Mouse (Mus musculus): ENCODE data around the gene Iqsec1. TPM values are rescaled to one million over a fixed set of nuclear protein-coding genes. Genes with fewer than 3 reads are reported as not detected.

Iqsec1 gene
- polyA plus RNA-seq, 1 experiment = 41.7 TPM

- TF ChIP-seq POLR2A (IDR thresholded peaks at IDR 0.05; ENCODE audit: insufficient read depth, low read length) = no peak
- no peak for TF ChIP-seq EP300 (IDR thresholded peaks at IDR 0.05; ENCODE audit: insufficient read depth, low read depth, low read length)
- TF ChIP-seq CTCF (IDR thresholded peaks at IDR 0.05; ENCODE audit: low read depth, low read length) = no peak
- H3K4me3 ChIP-seq (ENCODE audit: low read depth, low read length) = no peak overlapping the region
- H3K27ac ChIP-seq (ENCODE audit: insufficient read depth, low read length) = no peak overlapping the region
- H3K27me3 ChIP-seq (ENCODE audit: control insufficient read depth, insufficient read depth, low read length, poor library complexity, severe bottlenecking) = no peaks in the 10 kb centered on the region
- H3K9me3 ChIP-seq (replicated peaks; ENCODE audit: control insufficient read depth, insufficient read depth, low read length, poor library complexity, severe bottlenecking) = no peaks in the 10 kb centered on the region
- no peak overlapping the region for H3K9ac ChIP-seq (ENCODE audit: low read depth, poor library complexity, severe bottlenecking)
- H3K4me1 ChIP-seq (ENCODE audit: control insufficient read depth, insufficient read depth, low read length) = peaks cover 4% of the 10 kb centered on the region
- H3K36me3 ChIP-seq (ENCODE audit: control insufficient read depth, insufficient read depth, low read length, poor library complexity, severe bottlenecking) = no peaks in the 10 kb centered on the region
Observed at GRCm38 (mm10) chr6:91001566-91001965, 13.1 kb upstream of the Iqsec1 start.

GRCm38 (mm10) chr6:91000819-91001525 is 12.5 kb upstream of the Iqsec1 start:
- 0 out of 2 replicates have a peak overlapping the region, but pooled peaks have one; percentile 32 for H3K4me3 ChIP-seq (ENCODE audit: low read depth, low read length)
- H3K27me3 ChIP-seq (ENCODE audit: control insufficient read depth, insufficient read depth, low read length, poor library complexity, severe bottlenecking) = no peaks in the 10 kb centered on the region
- no peak for TF ChIP-seq EP300 (IDR thresholded peaks at IDR 0.05; ENCODE audit: insufficient read depth, low read depth, low read length)
- TF ChIP-seq POLR2A (IDR thresholded peaks at IDR 0.05; ENCODE audit: insufficient read depth, low read length) = no peak
- TF ChIP-seq CTCF (IDR thresholded peaks at IDR 0.05; ENCODE audit: low read depth, low read length) = no peak
- H3K9ac ChIP-seq (ENCODE audit: low read depth, poor library complexity, severe bottlenecking) = no peak overlapping the region
- H3K36me3 ChIP-seq (ENCODE audit: control insufficient read depth, insufficient read depth, low read length, poor library complexity, severe bottlenecking) = no peaks in the 10 kb centered on the region
- H3K27ac ChIP-seq (ENCODE audit: insufficient read depth, low read length) = no peak overlapping the region
- no peaks in the 10 kb centered on the region for H3K9me3 ChIP-seq (replicated peaks; ENCODE audit: control insufficient read depth, insufficient read depth, low read length, poor library complexity, severe bottlenecking)
- peaks cover 4% of the 10 kb centered on the region for H3K4me1 ChIP-seq (ENCODE audit: control insufficient read depth, insufficient read depth, low read length)

DNA sequence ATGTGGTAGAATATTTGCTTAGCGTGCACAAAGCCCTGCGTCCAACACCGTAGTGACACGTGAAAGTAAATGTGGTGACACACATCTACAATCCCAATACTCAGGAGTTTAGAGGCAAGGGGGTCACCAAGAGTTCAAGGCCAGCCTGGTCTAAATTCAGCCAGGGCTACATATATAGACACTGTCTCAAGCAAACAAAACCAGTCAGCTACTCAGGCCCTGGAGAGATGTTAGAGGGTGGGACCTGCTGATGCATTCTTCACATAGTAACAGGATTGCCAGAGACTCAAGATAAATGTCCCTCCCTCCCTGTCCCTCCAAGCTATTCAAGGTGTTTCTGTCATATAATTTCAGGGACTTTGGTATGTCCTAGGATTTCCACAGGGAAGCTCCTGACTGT is 10.7 kb upstream of the Iqsec1 start:
- Histone ChIP-seq H3K9ac (ENCODE audit: low read depth, poor library complexity, severe bottlenecking) (no peak overlapping the region), H3K9me3 (replicated peaks; ENCODE audit: control insufficient read depth, insufficient read depth, low read length, poor library complexity, severe bottlenecking) (no peaks in the 10 kb centered on the region), H3K4me3 (ENCODE audit: low read depth, low read length) (no peak overlapping the region), H3K36me3 (ENCODE audit: control insufficient read depth, insufficient read depth, low read length, poor library complexity, severe bottlenecking) (no peaks in the 10 kb centered on the region), H3K27me3 (ENCODE audit: control insufficient read depth, insufficient read depth, low read length, poor library complexity, severe bottlenecking) (no peaks in the 10 kb centered on the region), H3K4me1 (ENCODE audit: control insufficient read depth, insufficient read depth, low read length) (peaks cover 4% of the 10 kb centered on the region), H3K27ac (ENCODE audit: insufficient read depth, low read length) (no peak overlapping the region)
- no peak for TF ChIP-seq CTCF (IDR thresholded peaks at IDR 0.05; ENCODE audit: low read depth, low read length)

DNA sequence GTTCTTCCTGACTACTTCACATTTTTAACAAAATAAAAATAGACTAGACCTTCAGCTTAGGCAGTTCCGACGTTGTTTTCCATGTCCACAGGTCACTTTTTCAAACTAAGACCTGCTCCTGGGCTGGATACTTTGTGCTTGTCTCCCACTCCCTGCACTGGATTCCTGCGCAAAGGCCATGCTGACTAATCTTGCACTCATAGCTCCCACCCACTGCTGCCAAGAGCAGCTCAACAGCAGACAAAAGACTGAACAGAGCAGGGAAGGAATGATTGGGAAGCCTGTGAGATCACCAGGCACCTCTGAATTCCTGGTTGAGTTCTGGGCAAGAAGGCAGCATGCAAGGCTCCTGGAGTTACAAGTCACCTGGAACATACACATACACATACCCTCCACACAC is 8.5 kb upstream of the Iqsec1 start:
- H3K27ac ChIP-seq (ENCODE audit: insufficient read depth, low read length) = no peak overlapping the region
- no peak overlapping the region for H3K4me3 ChIP-seq (ENCODE audit: low read depth, low read length)
- H3K36me3 ChIP-seq (ENCODE audit: control insufficient read depth, insufficient read depth, low read length, poor library complexity, severe bottlenecking) = no peaks in the 10 kb centered on the region
- TF ChIP-seq EP300 (IDR thresholded peaks at IDR 0.05; ENCODE audit: insufficient read depth, low read depth, low read length) = no peak
- TF ChIP-seq POLR2A (IDR thresholded peaks at IDR 0.05; ENCODE audit: insufficient read depth, low read length) = no peak
- TF ChIP-seq CTCF (IDR thresholded peaks at IDR 0.05; ENCODE audit: low read depth, low read length) = no peak
- H3K9ac ChIP-seq (ENCODE audit: low read depth, poor library complexity, severe bottlenecking) = no peak overlapping the region
- no peaks in the 10 kb centered on the region for H3K27me3 ChIP-seq (ENCODE audit: control insufficient read depth, insufficient read depth, low read length, poor library complexity, severe bottlenecking)
- peaks cover 5% of the 10 kb centered on the region; the same call in 1 of the 2 replicates for H3K9me3 ChIP-seq (replicated peaks; ENCODE audit: control insufficient read depth, insufficient read depth, low read length, poor library complexity, severe bottlenecking)
- peaks cover 1% of the 10 kb centered on the region for H3K4me1 ChIP-seq (ENCODE audit: control insufficient read depth, insufficient read depth, low read length)

GRCm38 (mm10) chr6:90996181-90996580 is 7.7 kb upstream of the Iqsec1 start:
- Histone ChIP-seq H3K36me3 (ENCODE audit: control insufficient read depth, insufficient read depth, low read length, poor library complexity, severe bottlenecking) (no peaks in the 10 kb centered on the region), H3K4me1 (ENCODE audit: control insufficient read depth, insufficient read depth, low read length) (no peaks in the 10 kb centered on the region), H3K9ac (ENCODE audit: low read depth, poor library complexity, severe bottlenecking) (no peak overlapping the region), H3K9me3 (replicated peaks; ENCODE audit: control insufficient read depth, insufficient read depth, low read length, poor library complexity, severe bottlenecking) (peaks cover 5% of the 10 kb centered on the region; the same call in 1 of the 2 replicates), H3K4me3 (ENCODE audit: low read depth, low read length) (no peak overlapping the region), H3K27me3 (ENCODE audit: control insufficient read depth, insufficient read depth, low read length, poor library complexity, severe bottlenecking) (no peaks in the 10 kb centered on the region), H3K27ac (ENCODE audit: insufficient read depth, low read length) (no peak overlapping the region)
- TF ChIP-seq CTCF (IDR thresholded peaks at IDR 0.05; ENCODE audit: low read depth, low read length) (no peak), POLR2A (IDR thresholded peaks at IDR 0.05; ENCODE audit: insufficient read depth, low read length) (no peak), EP300 (IDR thresholded peaks at IDR 0.05; ENCODE audit: insufficient read depth, low read depth, low read length) (no peak)

DNA sequence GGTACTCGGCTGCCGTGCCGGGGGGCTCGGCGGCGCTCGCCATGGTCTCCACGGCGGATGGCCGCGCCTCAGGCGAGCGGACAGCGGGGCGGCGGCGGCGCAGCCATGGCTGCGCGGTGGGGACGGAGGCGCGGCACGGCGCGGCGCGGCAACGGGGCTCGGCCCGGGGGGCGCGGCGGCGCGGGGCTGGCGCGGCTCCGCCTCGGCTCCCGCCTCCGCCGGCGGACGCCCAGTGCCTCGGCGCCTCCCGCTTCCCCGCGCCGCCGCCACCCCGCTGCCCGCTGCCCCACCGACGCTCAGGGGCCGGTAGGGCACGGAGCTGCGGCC is 223 bp downstream of the Iqsec1 start:
- Histone ChIP-seq H3K27me3 (ENCODE audit: control insufficient read depth, insufficient read depth, low read length, poor library complexity, severe bottlenecking) (no peaks in the 10 kb centered on the region), H3K27ac (ENCODE audit: insufficient read depth, low read length) (no peak overlapping the region), H3K9ac (ENCODE audit: low read depth, poor library complexity, severe bottlenecking) (peak overlapping the region; percentile 87), H3K9me3 (replicated peaks; ENCODE audit: control insufficient read depth, insufficient read depth, low read length, poor library complexity, severe bottlenecking) (peaks cover under 1% of the 10 kb centered on the region; the same call in 1 of the 2 replicates), H3K4me1 (ENCODE audit: control insufficient read depth, insufficient read depth, low read length) (peaks cover 2% of the 10 kb centered on the region), H3K4me3 (ENCODE audit: low read depth, low read length) (peak overlapping the region; percentile 77), H3K36me3 (ENCODE audit: control insufficient read depth, insufficient read depth, low read length, poor library complexity, severe bottlenecking) (no peaks in the 10 kb centered on the region)
- no peak for TF ChIP-seq CTCF (IDR thresholded peaks at IDR 0.05; ENCODE audit: low read depth, low read length)
- no peak for TF ChIP-seq POLR2A (IDR thresholded peaks at IDR 0.05; ENCODE audit: insufficient read depth, low read length)
- TF ChIP-seq EP300 (IDR thresholded peaks at IDR 0.05; ENCODE audit: insufficient read depth, low read depth, low read length) = no peak
